Mouse (Mus musculus): ENCODE data around the gene Snx29. TPM values are rescaled to one million over a fixed set of nuclear protein-coding genes. Genes with fewer than 3 reads are reported as not detected.
A peak's percentile ranks its signal among the peaks of the same experiment; 100 is the strongest.

The Snx29 gene
- total RNA-seq, 2 experiments from 2014 or later = 20.9 to 21.0 TPM

GRCm38 (mm10) chr16:11406622-11407021, 83.9 kb downstream of the Snx29 start:
- DNase-seq (ENCODE audit: low spot score in 2 of 2) = no peak

DNA sequence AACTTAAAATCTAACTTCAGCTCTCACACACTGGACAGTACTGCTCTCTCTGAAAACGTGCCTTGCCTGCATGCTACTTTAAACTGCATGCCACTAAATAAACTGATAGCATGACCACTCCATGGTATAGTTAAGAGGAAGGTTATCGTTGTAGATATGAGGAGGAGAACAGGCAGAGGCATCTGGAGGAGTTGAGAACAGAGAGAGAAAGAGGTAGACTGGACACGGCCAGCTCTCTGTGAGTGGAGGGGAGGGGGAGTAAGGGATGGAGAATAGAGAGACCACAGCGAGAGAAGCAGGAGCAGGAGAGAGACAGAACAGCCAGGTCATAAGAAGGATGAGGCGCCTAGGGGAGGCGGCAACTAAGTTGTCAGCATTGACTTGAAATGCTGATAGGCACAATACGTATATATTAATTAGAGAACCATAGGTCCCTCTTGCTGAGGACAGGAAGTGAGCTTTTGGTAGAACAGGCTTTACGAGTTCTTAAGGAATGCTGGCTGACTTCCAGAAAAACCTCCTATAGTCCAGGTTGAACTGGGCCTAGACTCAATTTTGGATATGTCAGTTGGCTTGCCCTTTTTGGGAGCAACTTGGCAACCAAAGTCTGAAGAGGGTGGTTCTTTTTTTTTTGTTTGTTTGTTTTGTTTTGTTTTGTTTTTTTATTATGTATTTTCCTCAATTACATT, 85.4 kb downstream of the Snx29 start:
- DNase-seq (ENCODE audit: low spot score in 2 of 2) = no peak

- DNase-seq (ENCODE audit: low spot score in 2 of 2) = no peak
Observed at GRCm38 (mm10) chr16:11408726-11409125, 86.0 kb downstream of the Snx29 start.

DNA sequence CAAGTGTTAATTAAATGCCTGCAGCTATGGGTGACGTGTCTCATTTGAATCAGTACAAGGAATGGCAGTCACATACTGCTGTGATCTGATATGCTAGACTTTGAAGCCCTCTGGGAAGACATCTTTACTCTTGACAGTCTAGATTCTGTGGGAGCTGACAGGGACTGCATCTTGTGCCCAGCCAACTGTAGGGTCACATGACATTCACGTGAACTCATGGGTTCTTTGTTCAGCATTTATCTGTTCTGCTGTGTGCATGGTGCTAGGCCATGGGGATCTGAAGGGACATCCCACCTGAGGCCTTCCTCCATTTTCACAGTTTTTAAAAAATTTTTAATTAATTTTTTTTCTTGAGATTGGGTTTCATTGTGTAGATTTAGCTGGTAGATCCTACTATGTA, 91.9 kb downstream of the Snx29 start:
- no peak for DNase-seq (ENCODE audit: low spot score in 2 of 2)

- peak in 1 of 2 experiments; percentile 38 for DNase-seq (ENCODE audit: low spot score in 2 of 2)
Observed at GRCm38 (mm10) chr16:11418183-11418588, 95.5 kb downstream of the Snx29 start.

DNA sequence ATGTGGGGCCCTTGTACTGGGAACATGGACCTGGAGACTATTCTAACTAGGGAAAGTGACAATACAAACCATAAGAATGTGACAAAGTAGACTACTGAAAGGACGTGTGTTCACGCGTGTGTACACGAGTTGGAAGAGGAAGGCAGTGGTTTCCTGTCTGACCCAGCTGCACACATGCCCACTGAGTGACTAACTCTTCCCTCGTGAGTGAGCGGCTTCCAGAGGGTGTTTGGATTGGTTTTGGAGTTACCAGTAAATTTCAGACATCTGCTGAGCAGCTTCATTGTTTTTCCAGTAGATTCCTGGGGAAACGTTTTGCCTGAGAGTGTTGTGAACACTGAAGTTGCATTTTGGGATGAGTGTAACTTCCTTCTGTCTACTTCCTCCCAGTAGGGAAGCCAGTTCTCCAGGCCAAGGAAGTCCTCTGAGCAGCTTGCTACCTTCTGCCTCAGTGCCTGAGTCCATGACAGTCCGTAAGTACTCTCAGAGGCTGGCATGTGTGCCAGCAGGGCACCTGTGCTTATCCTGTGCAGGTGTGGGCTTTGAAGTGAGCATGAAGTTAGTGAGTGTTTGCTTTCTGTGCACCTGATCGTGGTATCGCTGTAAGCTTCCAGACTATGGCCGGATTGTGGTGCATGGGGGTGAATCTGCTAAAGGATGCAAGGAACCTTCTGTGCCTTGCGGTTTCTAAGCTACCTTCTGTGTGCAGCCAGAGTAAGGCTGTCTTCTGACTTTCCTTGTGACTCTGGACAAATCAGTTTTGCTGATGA, 97.8 kb downstream of the Snx29 start:
- DNase-seq (ENCODE audit: low spot score in 2 of 2) = no peak

- no peak for DNase-seq (ENCODE audit: low spot score in 2 of 2)
Observed at GRCm38 (mm10) chr16:11422165-11422564, 99.5 kb downstream of the Snx29 start.

- no peak for DNase-seq (ENCODE audit: low spot score in 2 of 2)
Observed at GRCm38 (mm10) chr16:11422889-11423610, 100.3 kb downstream of the Snx29 start.

- peak in 1 of 2 experiments; percentile 23 for DNase-seq (ENCODE audit: low spot score in 2 of 2)
Observed at GRCm38 (mm10) chr16:11423611-11424297, 101.0 kb downstream of the Snx29 start.

DNA sequence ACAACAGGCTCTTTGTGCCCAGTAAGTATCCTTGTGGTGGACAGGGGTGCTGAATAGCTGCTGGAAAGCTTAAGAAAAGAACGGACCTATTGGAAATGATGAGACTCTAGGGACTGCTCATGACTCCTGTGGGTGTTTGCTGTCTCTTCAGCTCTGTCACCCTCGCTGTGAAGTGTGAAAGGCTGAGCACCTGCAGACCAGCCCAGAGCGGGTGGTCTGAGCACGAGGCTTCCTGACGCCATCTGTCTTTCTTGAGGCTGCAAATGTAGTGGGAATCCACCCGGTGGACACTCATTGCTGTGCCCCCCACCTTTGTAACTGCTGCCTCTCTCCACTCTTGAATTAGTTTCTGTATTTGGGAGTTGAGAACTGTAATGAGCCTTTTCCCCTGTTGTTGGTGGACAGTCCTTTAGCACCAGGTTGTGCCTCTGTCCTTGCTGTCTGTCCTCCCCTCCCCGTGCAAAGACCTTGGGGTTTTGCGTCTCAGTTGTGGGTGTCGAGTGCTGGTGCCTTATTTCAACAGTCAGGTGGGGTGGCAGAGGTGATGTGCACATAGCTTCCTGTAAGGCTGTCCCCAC, 101.9 kb downstream of the Snx29 start:
- DNase-seq (ENCODE audit: low spot score in 2 of 2) = no peak

- DNase-seq (ENCODE audit: low spot score in 2 of 2) = no peak
Observed at GRCm38 (mm10) chr16:11425279-11425678, 102.6 kb downstream of the Snx29 start.

DNA sequence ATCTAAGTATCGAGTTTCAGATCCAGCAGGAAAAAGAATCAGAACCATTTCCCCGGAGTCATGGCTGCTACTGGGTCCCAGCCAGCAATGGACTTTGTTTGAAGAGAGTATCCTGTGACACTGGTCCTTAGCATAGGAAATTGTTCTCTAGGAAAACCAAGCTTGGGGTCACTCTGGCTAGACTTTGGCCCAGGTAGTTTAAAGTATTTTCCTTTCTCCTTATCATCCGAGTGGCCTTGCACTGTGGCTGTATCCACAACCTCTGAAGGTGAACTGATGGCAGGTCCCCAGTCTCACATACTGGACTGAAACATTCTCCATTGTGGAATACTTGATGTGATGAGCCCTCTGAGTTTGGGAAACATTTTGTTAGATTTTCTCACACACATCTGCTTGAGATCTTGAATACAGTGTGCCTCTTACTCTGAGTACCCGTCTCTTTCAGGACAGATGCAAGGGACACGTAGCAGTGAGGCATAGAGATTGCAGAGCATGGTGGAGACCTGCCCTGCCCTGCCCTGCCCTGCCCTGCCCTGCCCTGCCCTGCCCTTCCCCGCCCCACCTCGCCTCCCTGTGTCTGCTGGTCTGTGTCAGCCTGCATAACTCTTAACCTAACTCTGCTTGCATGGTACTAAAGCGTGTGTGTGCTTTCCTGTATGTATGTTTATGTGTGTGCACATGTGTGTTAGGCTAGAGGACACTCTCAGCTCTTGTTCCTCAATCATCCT, 104.3 kb downstream of the Snx29 start:
- DNase-seq (ENCODE audit: low spot score in 2 of 2) = no peak

- no peak for DNase-seq (ENCODE audit: low spot score in 2 of 2)
Observed at GRCm38 (mm10) chr16:11429784-11430183, 107.1 kb downstream of the Snx29 start.

GRCm38 (mm10) chr16:11430520-11430919, 107.8 kb downstream of the Snx29 start:
- no peak for DNase-seq (ENCODE audit: low spot score in 2 of 2)

- no peak for DNase-seq (ENCODE audit: low spot score in 2 of 2)
Observed at GRCm38 (mm10) chr16:11433779-11434178, 111.1 kb downstream of the Snx29 start.

- no peak for DNase-seq (ENCODE audit: low spot score in 2 of 2)
Observed at GRCm38 (mm10) chr16:11437641-11438040, 114.9 kb downstream of the Snx29 start.

DNA sequence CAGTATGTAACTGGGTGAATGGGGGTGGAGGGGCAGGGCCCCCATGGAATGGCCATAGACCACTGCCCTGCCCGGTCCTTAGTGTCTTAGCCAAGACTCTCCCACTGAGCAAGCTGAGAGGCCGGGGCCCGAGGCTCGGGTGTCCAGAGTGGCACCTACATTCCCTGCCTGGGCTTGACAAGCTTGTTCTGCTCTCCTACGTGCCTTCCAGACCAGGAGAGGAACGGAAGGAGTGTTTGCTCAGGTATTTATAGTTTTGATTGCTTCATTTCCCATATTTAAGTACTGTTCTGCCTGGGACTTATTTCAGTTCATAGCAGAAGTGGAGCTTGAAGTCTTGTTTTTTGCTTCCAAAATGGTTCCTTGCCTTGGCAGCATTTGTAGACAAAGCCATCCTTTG, 116.7 kb downstream of the Snx29 start:
- DNase-seq (ENCODE audit: low spot score in 2 of 2) = no peak

GRCm38 (mm10) chr16:11441616-11442015, 118.9 kb downstream of the Snx29 start:
- no peak for DNase-seq (ENCODE audit: low spot score in 2 of 2)

DNA sequence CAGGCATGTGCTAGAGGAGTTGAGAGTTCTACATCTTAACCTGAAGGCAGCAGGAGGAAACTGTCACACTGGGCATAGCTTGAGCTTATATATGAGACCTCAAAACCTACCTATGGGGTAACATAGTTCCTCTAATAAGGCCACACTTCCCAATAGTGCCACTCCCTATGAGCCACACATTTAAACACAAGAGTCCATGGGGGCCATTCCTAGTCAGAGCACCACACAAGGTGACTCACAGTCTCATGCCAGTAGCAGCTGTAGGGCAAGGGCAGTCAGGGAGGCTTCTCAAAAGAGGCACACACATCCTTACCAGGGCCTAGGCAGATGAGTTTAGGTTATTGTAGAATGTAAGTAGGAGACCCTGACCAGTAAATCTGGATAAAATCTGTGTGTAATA, 119.8 kb downstream of the Snx29 start:
- no peak for DNase-seq (ENCODE audit: low spot score in 2 of 2)

- no peak for DNase-seq (ENCODE audit: low spot score in 2 of 2)
Observed at GRCm38 (mm10) chr16:11444626-11445025, 121.9 kb downstream of the Snx29 start.
